Mouse (Mus musculus) lung, embryonic 14.5 days (tissue): ENCODE data around the gene Kctd20. TPM values are rescaled to one million over a fixed set of nuclear protein-coding genes. Genes with fewer than 3 reads are reported as not detected.

Experiments
- ATAC-seq: fragments of 200-750 bp; cut with Nextera tagmentation; 2 replicates; pipeline ENCODE4 v1.8.0; 2017; ENCODE audit warnings: mild to moderate bottlenecking, moderate TSS enrichment, moderate library complexity; ENCODE audit not compliant: insufficient read depth
- DNase-seq: peaks from one replicate; pipeline ENCODE4 v3.0.0-alpha.2; 2015
- H3K27ac ChIP-seq: fragments of 300-500 bp; sonication (generic); 2 replicates; pipeline ENCODE4 v1.5.1; 2014; ENCODE audit warnings: low read depth, mild to moderate bottlenecking, moderate library complexity
- H3K27me3 ChIP-seq: fragments of 300-500 bp; sonication (generic); 2 replicates; pipeline ENCODE4 v1.6.1; 2014; ENCODE audit warnings: low read length, control low read depth; ENCODE audit not compliant: insufficient read depth
- H3K36me3 ChIP-seq: fragments of 300-500 bp; sonication (generic); 2 replicates; pipeline ENCODE4 v1.6.1; 2014; ENCODE audit warnings: control low read depth; ENCODE audit not compliant: insufficient read depth
- H3K4me1 ChIP-seq: fragments of 300-500 bp; sonication (generic); 2 replicates; pipeline ENCODE4 v1.6.1; 2014; ENCODE audit warnings: antibody characterized with exemption, control low read depth; ENCODE audit not compliant: insufficient read depth
- H3K4me2 ChIP-seq: fragments of 300-500 bp; sonication (generic); 2 replicates; pipeline ENCODE4 v1.6.1; 2014; ENCODE audit warnings: mild to moderate bottlenecking
- H3K4me3 ChIP-seq: fragments of 300-500 bp; sonication (generic); 2 replicates; pipeline ENCODE4 v1.5.1; 2014; ENCODE audit warnings: low read depth, low read length
- H3K9ac ChIP-seq: fragments of 300-500 bp; sonication (generic); 2 replicates; pipeline ENCODE4 v1.6.1; 2014
- H3K9me3 ChIP-seq: fragments of 300-500 bp; sonication (generic); 2 replicates; pipeline ENCODE4 v1.6.1; 2016; ENCODE audit warnings: low read depth, low read length, control low read depth
- CTCF ChIP-seq: IDR thresholded peaks from 2 replicates; pipeline ENCODE4 v1.5.1; 2016; ENCODE audit warnings: antibody characterized with exemption, low read depth
- WGBS: fragments of 180-500 bp; shearing (Covaris S2); extraction: QIAGEN DNeasy Blood & Tissue Kit; methylation state at CpG from one replicate; pipeline ENCODE4 v1.1.7; 2014; 5-methylcytosine and 5-hydroxymethylcytosine counted together
- polyA plus RNA-seq: library from polyadenylated mRNA; unstranded; fragments of >200 nt; fragmentation: Nextera tagmentation; extraction: Ambion mirVana; gene quantifications from 2 replicates; pipeline ENCODE4 v1.2.1, GENCODE M21; 2014

Kctd20 gene
- polyA plus RNA-seq, 1 experiment from 2014 or later = 91.5 TPM

- H3K27ac ChIP-seq = no peak overlapping the region
- H3K9ac ChIP-seq = no peak overlapping the region
- H3K36me3 ChIP-seq = no peaks in the 10 kb centered on the region
- WGBS = 84% methylated on average over 7 of the region's 7 CpGs
- no peak for ATAC-seq
- no peaks in the 10 kb centered on the region for H3K4me1 ChIP-seq
- no peak for TF ChIP-seq CTCF
- H3K9me3 ChIP-seq = no peaks in the 10 kb centered on the region
- no peak overlapping the region for H3K4me2 ChIP-seq
- no peaks in the 10 kb centered on the region for H3K27me3 ChIP-seq
- H3K4me3 ChIP-seq = no peak overlapping the region
- no peak for DNase-seq
Measured at GRCm38 (mm10) chr17:28944481-28944880, 7.3 kb upstream of the Kctd20 start.

GRCm38 (mm10) chr17:28947011-28947939, 4.5 kb upstream of the Kctd20 start:
- Histone ChIP-seq H3K27me3 (no peaks in the 10 kb centered on the region), H3K9me3 (no peaks in the 10 kb centered on the region), H3K9ac (no peak overlapping the region), H3K4me3 (no peak overlapping the region), H3K4me1 (peaks cover 5% of the 10 kb centered on the region), H3K36me3 (no peaks in the 10 kb centered on the region), H3K4me2 (no peak overlapping the region), H3K27ac (no peak overlapping the region)
- DNase-seq (no peak), ATAC-seq (no peak)
- TF ChIP-seq CTCF = peak; percentile 15; the same call in 1 of the 2 replicates
- WGBS = 90% methylated on average over 19 of the region's 19 CpGs

GRCm38 (mm10) chr17:28948661-28949060, 3.1 kb upstream of the Kctd20 start:
- Histone ChIP-seq H3K4me3 (no peak overlapping the region), H3K4me2 (no peak overlapping the region), H3K27me3 (no peaks in the 10 kb centered on the region), H3K36me3 (no peaks in the 10 kb centered on the region), H3K9ac (no peak overlapping the region), H3K9me3 (no peaks in the 10 kb centered on the region), H3K27ac (no peak overlapping the region), H3K4me1 (peaks cover 7% of the 10 kb centered on the region)
- no peak for TF ChIP-seq CTCF
- ATAC-seq (no peak), DNase-seq (peak; percentile 48)
- 36% methylated on average over 4 of the region's 4 CpGs for WGBS

GRCm38 (mm10) chr17:28950751-28951150, 999 bp upstream of the Kctd20 start:
- H3K27me3 ChIP-seq = no peaks in the 10 kb centered on the region
- TF ChIP-seq CTCF = no peak

GRCm38 (mm10) chr17:28953251-28953650, 1.5 kb downstream of the Kctd20 start:
- Histone ChIP-seq H3K27ac (peak overlapping the region; percentile 93), H3K27me3 (no peaks in the 10 kb centered on the region), H3K9ac (peak overlapping the region; percentile 79), H3K4me3 (peak overlapping the region; percentile 77), H3K9me3 (no peaks in the 10 kb centered on the region), H3K4me2 (peak overlapping the region; percentile 82), H3K36me3 (0 out of 2 replicates have a peak, but pooled peaks cover 9% of the 10 kb centered on the region), H3K4me1 (peaks cover 13% of the 10 kb centered on the region)
- TF ChIP-seq CTCF = no peak
- no peak for ATAC-seq
- WGBS = 4% methylated on average over 9 of the region's 9 CpGs
- peak; percentile 30 for DNase-seq

More at GRCm38 (mm10) chr17:28950751-28951150, 999 bp upstream of the Kctd20 start:
- no peak overlapping the region for H3K9ac ChIP-seq
- H3K9me3 ChIP-seq = no peaks in the 10 kb centered on the region
- ATAC-seq = no peak
- WGBS = 62% methylated on average over 4 of the region's 4 CpGs
- 0 out of 2 replicates have a peak, but pooled peaks cover 2% of the 10 kb centered on the region for H3K36me3 ChIP-seq
- no peak overlapping the region for H3K27ac ChIP-seq
- peaks cover 13% of the 10 kb centered on the region for H3K4me1 ChIP-seq
- no peak overlapping the region for H3K4me3 ChIP-seq
- no peak for DNase-seq
- no peak overlapping the region for H3K4me2 ChIP-seq

- WGBS = 96% methylated on average over 9 of the region's 9 CpGs
- TF ChIP-seq CTCF = no peak
- H3K9me3 ChIP-seq = no peaks in the 10 kb centered on the region
Measured at GRCm38 (mm10) chr17:28954416-28954815, 2.7 kb downstream of the Kctd20 start.

GRCm38 (mm10) chr17:28960597-28960996, 8.8 kb downstream of the Kctd20 start:
- Histone ChIP-seq H3K9ac (no peak overlapping the region), H3K36me3 (peaks cover 64% of the 10 kb centered on the region), H3K4me2 (no peak overlapping the region), H3K9me3 (no peaks in the 10 kb centered on the region), H3K4me1 (no peaks in the 10 kb centered on the region), H3K27me3 (no peaks in the 10 kb centered on the region), H3K27ac (no peak overlapping the region), H3K4me3 (no peak overlapping the region)
- no peak for ATAC-seq
- TF ChIP-seq CTCF = no peak
- DNase-seq = peak; percentile 3
- WGBS = 34% methylated on average over 10 of the region's 10 CpGs

More at GRCm38 (mm10) chr17:28954416-28954815, 2.7 kb downstream of the Kctd20 start:
- Histone ChIP-seq H3K4me2 (no peak overlapping the region), H3K27ac (no peak overlapping the region), H3K27me3 (no peaks in the 10 kb centered on the region), H3K36me3 (peaks cover 11% of the 10 kb centered on the region; the same call in 1 of the 2 replicates), H3K4me1 (peaks cover 13% of the 10 kb centered on the region), H3K9ac (0 out of 2 replicates have a peak overlapping the region, but pooled peaks have one; percentile 79), H3K4me3 (peak overlapping the region; percentile 77; the same call in 1 of the 2 replicates)
- DNase-seq = no peak
- no peak for ATAC-seq
